Mouse (Mus musculus): Measurements from ENCODE around the gene Zfp13.
"Not testable (repeated sequence)": the region's sequence is repeated elsewhere in the genome, so short reads cannot be mapped to it uniquely, and the experiment has no call there.

The Zfp13 gene

DNA sequence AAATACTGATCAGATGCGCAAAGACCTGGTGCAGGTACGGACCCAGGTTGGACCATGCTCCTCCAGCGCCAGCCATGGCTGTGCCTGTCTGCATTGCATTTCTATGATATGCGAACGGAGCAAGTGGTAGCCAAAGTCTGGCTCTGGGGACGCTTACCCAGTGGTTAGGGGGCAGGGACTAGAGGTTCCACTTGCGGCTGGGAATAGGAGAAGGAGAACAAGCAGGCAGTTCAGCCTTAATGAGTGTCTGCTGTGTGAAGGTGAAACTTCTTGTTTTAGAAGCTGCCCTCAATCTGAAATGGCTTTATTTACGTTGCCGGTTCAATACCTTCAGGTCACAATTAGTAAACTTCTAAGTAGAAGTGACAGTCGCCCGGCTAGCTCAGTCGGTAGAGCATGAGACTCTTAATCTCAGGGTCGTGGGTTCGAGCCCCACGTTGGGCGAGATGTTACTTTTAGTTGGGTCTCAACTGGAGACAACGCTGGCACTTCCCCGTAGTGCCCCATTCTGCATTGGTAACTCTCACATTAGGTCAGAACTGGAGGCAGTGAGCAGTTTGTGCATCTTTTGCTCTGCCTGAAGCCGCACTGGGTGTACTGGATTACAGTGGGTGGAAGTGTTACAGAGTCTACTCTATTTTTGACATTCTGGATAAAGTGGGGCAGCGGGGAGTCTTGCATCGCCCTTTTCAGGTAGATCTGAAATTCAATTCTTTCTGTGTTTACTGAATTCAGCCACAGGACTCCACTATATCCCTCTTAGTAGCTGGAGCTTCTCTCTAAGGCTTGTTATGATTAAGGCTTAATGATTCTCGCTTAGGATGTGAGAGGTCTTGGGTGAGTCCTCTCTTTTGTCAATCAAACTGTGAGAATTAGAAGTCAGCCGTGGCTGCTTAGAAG, 65.4 kb downstream of the Zfp13 start:
- DNase-seq (ENCODE audit: low read depth, low spot score) = not testable (repeated sequence)

- not testable (repeated sequence) for DNase-seq (ENCODE audit: low read depth, low spot score)
Observed at GRCm38 (mm10) chr17:23531408-23531807, 67.9 kb downstream of the Zfp13 start.

Data from brain, adult 2 months (tissue).